Mouse (Mus musculus) monocyte, adult 5-6 weeks (primary cell): Measurements from ENCODE around the gene Srp72. TPM values are rescaled to one million over a fixed set of nuclear protein-coding genes. Genes with fewer than 3 reads are reported as not detected.
A peak's percentile ranks its signal among the peaks of the same experiment; 100 is the strongest.
"Not testable (repeated sequence)": the region's sequence is repeated elsewhere in the genome, so short reads cannot be mapped to it uniquely, and the experiment has no call there.

Experiments
- ATAC-seq: fragments of 153-309, 156-312 bp; replicated peaks from 2 replicates; pipeline ENCODE4 v1.8.0; 2017; ENCODE audit warnings: mild to moderate bottlenecking; ENCODE audit not compliant: low TSS enrichment, insufficient number of reproducible peaks, severe bottlenecking, poor library complexity, low FRiP score
- total RNA-seq: library from RNA; stranded (forward); fragments of 200-1000, 200-491, 200-594 nt; gene quantifications from 3 replicates; pipeline ENCODE4 v1.2.3, GENCODE M21; 2017

Gene Srp72
- total RNA-seq, 1 experiment from 2014 or later, result 88.8 TPM

GRCm38 (mm10) chr5:77028034-77028433 is 53.6 kb downstream of the Srp72 start:
- ATAC-seq, result no peak

- 0 out of 2 replicates have a peak, but pooled peaks have one; percentile 35 for ATAC-seq
These were observed 55.3 kb downstream of the Srp72 start for GRCm38 (mm10) chr5:77029735-77030134.

- not testable (repeated sequence) for ATAC-seq
These were observed 60.6 kb downstream of the Srp72 start for GRCm38 (mm10) chr5:77035101-77035500.

GRCm38 (mm10) chr5:77038451-77038850 is 64.0 kb downstream of the Srp72 start:
- ATAC-seq, result no peak; the same call in 1 of the 2 replicates

GRCm38 (mm10) chr5:77039391-77039790 is 64.9 kb downstream of the Srp72 start:
- ATAC-seq, result no peak

- ATAC-seq, result no peak
These were observed 69.9 kb downstream of the Srp72 start for GRCm38 (mm10) chr5:77044362-77044761.

Other genes starting within 250 kb of the Srp72 start
- 24.6 to 38.8 TPM (median 37.2 TPM) in 3 replicates for gene Aasdh, start 69.2 kb upstream of the Srp72 start, total RNA-seq
- 99.4 to 104 TPM (median 104 TPM) in 3 replicates for gene Paics, start 23.4 kb upstream of the Srp72 start, total RNA-seq
- gene Ppat, start 23.1 kb upstream of the Srp72 start, total RNA-seq, result 18.7 to 32.1 TPM (median 29.8 TPM) in 3 replicates
- gene Arl9, start 29.4 kb downstream of the Srp72 start, total RNA-seq, result not detected in 3 replicates
- 1.1 TPM in 1 of 3 replicates, not detected in the others for gene Thegl, start 41.3 kb downstream of the Srp72 start, total RNA-seq
- gene Hopx, start 140.4 kb downstream of the Srp72 start, total RNA-seq, result 29.6 to 53.4 TPM (median 30.5 TPM) in 3 replicates
- gene Spink2, start 236.8 kb downstream of the Srp72 start, total RNA-seq, result not detected in 3 replicates